Mouse (Mus musculus) large intestine, adult 2 months (tissue): ENCODE results near the gene Ppip5k2. TPM values are rescaled to one million over a fixed set of nuclear protein-coding genes. Genes with fewer than 3 reads are reported as not detected.
"Not testable (repeated sequence)": the region's sequence is repeated elsewhere in the genome, so short reads cannot be mapped to it uniquely, and the experiment has no call there.

Experiments
- DNase-seq: peaks from one replicate; pipeline ENCODE4 v3.0.0-alpha.2; 2012; ENCODE audit warnings: low read depth, low spot score
- WGBS: fragments of 180-500 bp; shearing (Covaris S2); methylation state at CpG from one replicate; pipeline ENCODE4 v1.1.7; 2018; 5-methylcytosine and 5-hydroxymethylcytosine counted together
- polyA plus RNA-seq: library from polyadenylated mRNA; depleted of rRNA; stranded (reverse); fragments of >200 nt; gene quantifications from 2 replicates; pipeline ENCODE4 v1.2.3, GENCODE M21; 2012; rRNA removed

The Ppip5k2 gene
- polyA plus RNA-seq, result 6.0 and 13.7 TPM in 2 replicates

DNA sequence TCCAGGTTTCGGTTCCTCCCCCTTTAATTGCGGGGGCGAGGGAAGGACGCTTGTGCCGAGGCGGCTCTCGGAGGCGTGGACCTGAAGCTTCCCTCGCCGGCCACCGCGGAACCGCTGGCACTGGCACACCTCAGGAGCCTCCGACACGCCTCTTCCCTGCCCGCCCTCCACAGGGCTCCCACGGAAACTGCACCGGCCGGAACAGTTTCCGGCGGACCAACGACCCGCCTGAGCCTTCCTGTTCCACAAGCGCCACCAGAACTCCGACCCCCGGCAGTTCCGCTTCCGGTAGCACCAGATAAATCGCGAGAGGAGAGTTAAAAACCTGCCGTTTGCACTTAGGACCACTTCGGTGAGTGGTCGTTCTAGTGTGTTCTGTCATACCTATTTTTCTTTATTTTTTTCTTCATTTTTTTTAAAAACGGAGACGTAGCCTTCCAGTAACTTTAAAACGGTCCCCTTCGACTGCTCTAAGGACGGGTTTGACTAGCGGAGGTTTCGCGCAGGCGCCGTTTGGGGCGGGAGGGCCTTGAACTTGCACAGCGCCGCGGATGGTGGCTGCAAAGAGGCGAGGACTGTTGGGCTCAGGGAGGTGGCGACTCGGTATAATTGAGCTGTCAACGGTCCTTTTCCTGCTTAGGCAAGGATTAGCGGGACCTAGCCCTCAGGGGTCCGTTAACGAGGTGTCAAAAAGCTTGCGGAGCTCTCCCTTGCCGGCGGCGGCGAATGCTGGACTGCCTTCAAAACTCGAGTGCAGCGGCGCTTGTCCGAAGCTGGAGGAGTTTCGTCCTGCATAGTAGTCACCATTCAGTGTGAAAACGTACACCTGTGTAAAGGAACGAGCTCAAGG is at the start of gene Ppip5k2, which contains the start of gene Gin1:
TSS of gene Ppip5k2 (minus strand) at position 508 of the 850 bp plus-strand sequence.
TSS of gene Gin1 (plus strand) at position 269 of the 850 bp plus-strand sequence.
- peak; percentile 83 for DNase-seq
- WGBS, result under 1% methylated on average over 66 of the region's 66 CpGs

DNA sequence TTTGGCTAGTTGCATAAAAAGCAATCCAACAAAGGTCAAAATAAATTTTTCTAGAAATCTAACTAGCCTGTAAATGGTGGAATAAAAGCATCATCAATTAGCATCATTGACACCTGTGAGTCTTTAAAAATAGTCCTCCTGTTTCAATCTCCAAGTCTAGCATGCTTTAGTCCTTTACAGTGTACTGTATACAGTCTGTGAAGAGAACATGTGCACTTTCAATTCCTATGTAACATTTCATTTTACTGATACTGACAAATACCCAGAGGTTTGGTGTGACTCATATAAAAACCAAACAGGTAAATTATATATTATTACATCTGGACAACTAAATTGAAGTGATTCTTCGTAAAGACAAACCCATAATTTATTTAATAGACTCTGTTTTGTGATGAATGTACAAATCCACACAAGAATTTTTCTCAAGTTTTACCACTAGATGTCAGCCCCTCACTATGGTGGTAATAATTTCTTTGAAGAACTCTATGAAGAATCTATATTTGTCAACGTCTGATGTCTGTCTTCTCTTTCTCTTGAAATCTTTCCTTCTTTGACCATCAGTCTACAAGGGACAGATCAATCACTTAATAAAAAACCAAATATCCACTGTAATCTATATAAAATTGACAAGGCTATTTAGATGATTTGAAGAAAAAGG is 39.2 kb upstream of the Ppip5k2 start:
- DNase-seq, result peak; percentile 4
- 17% methylated on average over 2 of the region's 2 CpGs for WGBS

DNA sequence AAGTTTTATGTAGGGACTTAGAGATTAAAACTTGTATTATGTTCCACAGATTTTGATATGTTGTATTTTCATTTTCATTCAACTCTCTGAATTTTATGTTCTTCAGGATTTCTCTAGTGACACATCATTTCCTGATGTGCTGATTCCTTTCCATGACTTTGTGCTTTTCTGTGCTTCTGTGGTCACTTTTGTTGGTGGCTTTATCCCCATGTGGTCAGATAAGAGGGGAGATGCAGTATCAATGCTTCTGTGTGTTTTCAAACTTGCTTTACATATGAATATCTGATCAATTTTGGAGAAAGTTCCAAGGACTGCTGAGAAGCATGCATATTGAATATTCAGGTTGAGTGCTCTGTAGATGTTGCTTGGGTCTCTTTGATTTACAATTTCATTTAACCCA is 34.3 kb upstream of the Ppip5k2 start:
- no peak for DNase-seq

DNA sequence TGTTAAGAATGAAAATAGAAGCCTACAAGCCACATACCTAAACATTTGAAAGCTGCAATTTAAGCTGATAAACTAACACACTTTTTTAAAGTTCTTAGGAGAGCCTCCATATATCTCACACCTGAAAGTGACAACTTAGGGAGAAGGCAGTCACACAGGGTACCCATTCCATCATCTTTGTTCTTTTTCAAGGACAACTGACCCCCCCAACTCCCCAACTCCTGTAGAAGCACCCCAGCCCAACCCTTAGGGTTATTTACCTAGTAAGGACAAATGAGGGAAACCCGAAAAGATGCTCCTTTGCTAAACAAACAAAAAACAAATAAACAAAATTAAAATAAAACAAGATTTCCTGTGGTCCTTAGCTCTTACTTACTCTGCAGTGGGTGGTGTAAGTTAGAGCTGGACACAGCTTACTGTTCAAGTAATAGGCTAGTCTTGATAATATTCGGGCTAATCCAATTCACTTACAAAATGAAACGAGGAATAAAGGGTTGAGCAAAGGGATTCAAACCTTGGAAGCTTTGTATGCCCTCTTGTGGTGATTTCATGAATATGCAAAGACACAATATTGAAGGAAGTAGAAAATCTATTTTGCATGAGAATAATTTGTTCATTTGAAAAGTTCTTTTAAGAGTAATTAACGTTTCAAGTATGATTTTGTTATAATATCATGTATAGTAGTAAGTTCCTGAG is 32.1 kb upstream of the Ppip5k2 start:
- 17% methylated on average over 4 of the region's 4 CpGs for WGBS
- peak; percentile 0 for DNase-seq

DNA sequence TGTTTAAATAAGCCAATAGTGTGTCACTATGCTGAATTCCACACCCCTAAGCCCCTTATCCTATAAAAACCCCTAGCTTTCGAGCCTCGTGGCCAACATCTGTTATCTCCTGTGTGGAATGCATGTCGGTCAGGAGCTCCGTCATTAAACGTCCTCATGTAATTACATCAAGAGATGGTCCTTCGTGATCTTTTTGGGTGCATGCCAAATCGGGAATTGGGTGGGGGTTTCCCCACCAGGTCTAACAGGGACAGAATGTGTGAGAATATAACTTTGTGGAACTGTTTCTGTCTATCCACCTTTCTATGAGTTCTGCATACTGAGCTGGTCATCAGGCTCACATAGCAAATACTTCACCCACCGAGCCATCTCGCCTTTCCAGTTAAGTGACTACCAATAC is 25.7 kb upstream of the Ppip5k2 start:
- DNase-seq, result no peak
- WGBS, result 71% methylated on average over 9 of the region's 9 CpGs

DNA sequence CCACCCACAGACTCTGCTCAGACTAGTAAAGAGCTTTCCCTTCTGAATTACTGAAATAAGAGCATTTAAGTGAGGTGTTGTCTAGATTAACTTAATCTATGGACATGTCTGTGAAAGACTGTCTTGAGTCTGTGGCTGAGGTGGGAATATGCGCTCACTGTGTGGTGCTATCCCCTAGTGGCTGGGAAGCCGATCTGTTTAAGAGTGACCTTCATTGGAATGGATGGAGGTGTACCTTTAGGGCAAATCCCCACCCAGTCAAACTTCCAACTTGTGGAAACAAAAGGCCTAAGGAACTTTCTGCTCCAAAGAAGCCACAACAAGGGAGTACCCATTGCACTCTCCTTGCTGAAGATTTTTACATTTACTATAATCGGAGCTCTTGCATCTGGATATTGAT is 23.9 kb upstream of the Ppip5k2 start:
- DNase-seq, result no peak
- WGBS, result 90% methylated on average over 3 of the region's 3 CpGs

DNA sequence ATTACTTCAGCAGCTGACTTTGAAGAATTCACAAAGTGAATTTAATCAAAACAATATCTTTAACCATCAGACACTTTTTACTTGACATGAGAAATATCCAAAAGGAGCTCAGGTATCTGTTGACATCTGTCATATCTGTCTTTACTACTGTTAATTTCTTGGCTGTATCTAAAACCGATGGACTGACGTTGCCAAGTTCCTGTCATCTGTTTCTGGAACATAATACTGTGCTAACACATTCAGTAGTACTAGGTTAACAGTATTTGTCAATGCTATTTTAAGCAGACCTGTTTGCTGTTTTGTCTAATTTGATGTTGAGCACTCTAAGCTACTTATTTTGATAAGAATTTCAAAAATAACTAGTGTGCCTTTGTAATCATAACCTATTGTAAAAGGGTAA is 18.3 kb upstream of the Ppip5k2 start:
- WGBS, result 89% methylated on average over 2 of the region's 2 CpGs
- no peak for DNase-seq

DNA sequence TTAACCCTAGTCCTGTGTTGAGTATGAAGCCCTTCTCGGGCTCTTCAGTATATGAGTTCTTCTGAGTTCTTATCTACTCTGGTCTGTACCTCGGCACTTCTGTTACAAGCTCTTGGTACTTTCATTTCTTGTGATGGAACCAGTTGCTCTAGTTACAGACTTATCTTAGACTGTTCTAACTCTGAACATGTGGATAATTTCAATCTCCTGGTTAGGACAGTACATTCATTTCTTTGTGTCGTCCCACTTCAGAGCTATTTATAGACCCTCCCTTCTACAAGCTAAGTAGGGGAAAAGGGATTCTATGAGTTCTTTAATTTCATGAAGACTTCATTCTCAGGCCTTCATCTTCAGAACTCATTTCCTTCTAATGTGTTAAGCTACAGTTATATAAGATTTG is 17.5 kb upstream of the Ppip5k2 start:
- no peak for DNase-seq
- 81% methylated on average over 3 of the region's 3 CpGs for WGBS

DNA sequence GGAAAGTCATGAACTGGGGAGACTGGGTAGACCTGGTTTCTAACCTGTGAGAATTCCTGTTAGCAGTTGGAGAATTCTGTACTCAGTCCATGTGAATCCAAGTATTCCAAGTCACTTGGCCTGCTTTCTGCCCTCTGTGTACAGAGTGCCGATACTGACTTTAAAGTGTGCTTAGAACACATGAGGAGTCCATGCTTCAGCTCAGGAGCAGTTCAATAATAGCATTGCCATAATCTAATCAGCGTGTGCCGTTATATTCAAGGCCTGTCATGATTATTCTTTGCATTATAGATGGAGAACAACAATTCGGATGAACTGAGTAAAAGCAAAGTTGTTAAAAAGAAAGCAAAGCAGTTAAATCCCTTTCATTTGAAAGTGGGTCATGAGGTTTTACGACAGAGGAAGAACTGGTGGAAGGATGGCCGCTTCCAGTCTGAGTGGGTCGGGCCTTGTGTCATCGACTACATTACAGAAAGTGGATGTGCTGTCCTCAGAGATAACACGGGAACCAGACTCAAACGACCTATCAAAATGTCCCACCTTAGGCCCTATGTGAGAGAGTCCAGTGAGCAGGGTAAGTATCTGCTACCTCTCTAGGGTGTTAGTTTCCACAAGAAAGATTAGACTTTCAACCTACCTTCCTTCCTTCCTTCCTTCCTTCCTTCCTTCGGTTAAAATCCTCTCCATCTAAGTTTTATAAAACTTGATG is 15.6 kb upstream of the Ppip5k2 start:
- no peak for DNase-seq
- 83% methylated on average over 11 of the region's 11 CpGs for WGBS

DNA sequence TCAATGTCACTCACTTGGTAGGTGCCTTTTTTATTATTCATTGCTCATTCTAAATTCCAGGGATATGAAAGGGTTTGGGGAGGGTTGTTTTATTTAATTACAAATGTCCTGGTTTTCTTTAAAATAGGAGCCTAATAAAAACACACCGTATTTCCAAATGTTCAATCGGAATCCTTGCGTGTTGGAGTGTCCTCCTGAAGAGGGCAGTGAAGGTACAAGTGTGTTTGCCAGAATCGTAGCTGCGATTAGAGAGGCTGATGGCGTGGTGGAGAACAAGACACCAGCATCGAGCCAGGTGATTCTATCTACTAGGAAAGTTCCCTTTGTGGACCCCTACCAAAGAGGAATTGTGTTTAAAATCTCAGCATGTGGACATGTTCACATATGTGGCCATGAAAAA is 14.7 kb upstream of the Ppip5k2 start:
- WGBS, result 74% methylated on average over 7 of the region's 7 CpGs
- DNase-seq, result no peak

DNA sequence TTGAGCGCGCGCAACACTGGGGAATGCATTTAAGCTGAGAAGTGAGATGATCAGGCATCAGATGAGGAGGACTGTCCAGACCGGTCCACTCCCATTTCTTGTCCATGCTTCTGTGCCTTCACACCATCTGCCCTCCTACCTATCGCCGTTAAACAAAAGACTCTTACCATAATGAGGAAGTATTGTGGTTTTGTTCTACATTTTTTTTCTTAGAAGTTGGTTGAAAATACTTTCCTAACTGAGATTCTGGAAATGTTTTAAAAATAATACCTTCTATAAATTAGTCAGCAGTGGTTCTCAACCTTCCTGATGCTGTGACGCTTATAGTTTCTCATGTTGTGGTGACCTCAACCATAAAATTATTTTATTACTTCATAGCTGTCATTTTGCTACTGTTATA is 11.5 kb upstream of the Ppip5k2 start:
- 88% methylated on average over 7 of the region's 7 CpGs for WGBS

DNA sequence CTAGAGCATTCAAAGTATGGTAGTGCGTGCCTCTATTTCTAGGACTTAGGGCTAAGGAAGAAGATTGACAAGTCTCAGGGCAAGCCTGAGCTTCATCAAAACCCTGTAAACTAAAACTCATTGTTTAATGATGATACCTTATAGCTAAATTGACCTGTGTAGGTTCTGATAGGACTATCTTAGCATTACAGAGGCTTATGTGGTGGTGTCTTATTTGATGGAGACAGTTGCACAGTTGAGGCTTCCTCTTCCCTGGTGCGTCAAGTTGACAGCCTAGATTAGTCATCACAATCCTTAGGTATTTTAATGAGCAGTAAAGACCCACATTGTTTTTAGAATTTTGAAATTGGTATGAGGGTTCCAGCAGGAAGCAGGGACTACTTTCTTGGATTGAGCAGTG is 3.8 kb upstream of the Ppip5k2 start:
- DNase-seq, result no peak
- WGBS, result 93% methylated on average over 2 of the region's 2 CpGs

More for the DNA sequence above, 11.5 kb upstream of the Ppip5k2 start:
- no peak for DNase-seq

DNA sequence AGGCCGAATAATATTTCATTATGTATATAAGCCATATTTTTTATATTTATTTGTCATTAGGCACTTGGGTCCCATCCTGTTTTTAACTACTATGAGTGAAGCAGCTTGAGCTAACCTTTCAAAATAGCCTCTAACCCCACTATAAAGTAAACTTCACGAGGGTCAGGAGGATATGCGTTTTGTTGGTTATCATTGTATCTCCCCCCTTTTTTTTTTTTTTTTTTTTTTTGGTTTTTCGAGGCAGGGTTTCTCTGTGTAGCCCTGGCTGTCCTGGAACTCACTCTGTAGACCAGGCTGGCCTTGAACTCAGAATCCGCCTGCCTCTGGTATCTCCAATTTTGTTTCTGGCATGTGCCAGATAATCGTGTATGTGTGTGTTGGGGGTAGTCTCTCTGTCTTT is 3.2 kb upstream of the Ppip5k2 start:
- 85% methylated on average over 6 of the region's 6 CpGs for whole genome bisulfite sequencing
- DNase-seq, result no peak

DNA sequence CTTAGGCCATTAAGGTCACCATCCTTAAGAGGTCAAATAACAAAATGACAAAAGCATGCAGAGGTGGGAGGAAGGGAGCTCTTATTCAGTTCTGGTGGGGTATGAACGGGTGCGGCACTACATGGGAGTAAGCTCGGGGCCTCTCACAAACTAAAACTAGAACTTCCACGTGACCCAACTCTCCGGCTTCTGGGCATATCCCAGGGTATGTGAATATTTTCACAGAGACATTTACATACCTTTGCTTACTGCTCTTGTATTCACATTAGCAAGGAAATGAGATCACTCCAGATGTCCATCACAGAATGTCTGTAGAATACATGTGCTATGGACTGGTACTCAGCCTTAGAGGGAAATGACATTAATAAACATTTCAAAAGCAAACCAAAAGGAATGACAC is 1.5 kb upstream of the Ppip5k2 start:
- no peak for DNase-seq
- WGBS, result 94% methylated on average over 5 of the region's 5 CpGs

DNA sequence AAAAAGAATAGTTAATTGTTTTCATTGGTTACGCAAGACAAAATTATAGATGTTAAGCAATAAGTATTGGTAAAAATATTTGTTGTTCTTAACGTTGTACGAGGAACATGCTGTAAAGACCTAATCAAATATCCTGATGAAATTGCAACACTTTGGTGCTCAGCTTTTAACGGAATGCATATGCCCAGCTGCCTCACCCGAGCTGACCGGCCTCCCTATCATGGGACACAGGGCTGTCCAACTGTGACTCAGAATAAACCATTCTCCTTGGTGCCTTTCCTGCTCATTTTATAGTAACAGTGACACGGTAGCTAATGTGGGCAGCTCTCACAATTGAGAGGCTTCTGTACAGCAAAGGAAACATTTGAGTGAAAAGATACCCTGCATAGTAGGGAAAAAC is 907 bp upstream of the Ppip5k2 start:
- no peak for DNase-seq
- WGBS, result 25% methylated on average over 7 of the region's 7 CpGs

DNA sequence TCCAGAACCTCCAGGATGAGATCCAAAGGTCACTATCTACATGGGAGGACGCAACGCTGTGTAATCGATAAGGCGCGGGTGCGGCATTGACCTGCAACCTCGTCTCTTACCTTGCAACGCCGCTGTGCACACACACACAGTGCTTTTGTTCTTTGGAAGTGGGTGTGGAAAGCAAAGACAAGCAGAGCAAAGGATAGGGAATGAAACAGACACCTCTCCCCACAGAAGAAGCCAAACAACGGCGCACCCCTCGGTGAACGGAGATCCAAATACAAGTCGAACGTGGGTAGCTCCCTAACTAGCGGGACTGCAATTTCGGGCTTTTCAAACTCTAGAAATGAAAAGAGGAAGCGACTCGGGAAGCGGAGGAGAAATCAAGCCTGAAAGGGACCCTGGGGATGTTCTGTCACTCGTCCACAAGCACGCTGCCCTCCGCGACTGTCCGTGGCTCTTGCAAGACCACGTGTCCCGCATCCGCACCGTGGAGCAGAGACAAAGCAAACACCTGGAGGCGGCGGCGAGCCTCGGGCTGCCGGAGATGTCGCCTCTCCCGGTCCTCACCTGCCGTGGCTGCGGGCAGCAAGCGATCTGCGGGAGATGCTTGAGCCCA is 812 bp downstream of the Ppip5k2 start:
- DNase-seq, result peak; percentile 53
- under 1% methylated on average over 40 of the region's 40 CpGs for WGBS

DNA sequence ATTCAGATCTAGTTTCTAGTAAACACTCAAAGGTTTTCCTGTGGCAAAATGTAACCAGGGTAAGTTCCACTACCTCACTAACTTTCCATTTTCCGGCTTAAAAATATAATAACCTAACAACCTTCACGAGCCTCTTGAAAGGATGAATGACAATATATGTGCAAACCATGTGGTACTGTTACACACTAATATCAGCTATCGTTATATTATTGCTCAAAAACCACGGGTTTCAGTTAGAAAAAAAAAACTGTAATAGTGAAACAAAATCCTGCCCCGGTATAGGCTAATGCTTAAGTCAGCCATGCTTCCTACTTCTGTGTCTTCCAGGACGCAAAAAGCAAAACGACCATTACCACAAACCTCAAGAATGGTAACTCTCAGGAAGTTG is 1.3 kb downstream of the Ppip5k2 start:
- WGBS, result 2% methylated on average over 7 of the region's 7 CpGs
- DNase-seq, result no peak

DNA sequence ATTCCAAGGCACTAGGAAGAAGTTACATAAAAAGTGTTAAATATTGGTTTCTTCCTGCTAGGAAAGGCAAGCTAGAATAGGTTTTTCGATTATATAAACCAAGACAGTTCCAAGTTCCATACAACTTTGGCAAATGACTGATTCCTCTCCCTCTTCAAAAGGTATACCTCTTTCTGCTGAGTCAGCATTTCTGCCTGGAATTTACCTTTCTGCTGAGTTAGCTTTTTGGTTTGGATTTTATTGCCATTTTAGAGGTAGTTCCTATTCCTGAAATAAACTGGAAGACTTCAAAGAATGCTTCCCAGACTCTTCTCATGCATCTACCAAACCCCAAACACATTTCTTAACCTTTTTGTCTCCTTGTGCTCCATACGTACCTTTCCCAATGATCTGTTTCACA is 2.1 kb downstream of the Ppip5k2 start:
- 65% methylated on average over 2 of the region's 2 CpGs for WGBS
- DNase-seq, result no peak

DNA sequence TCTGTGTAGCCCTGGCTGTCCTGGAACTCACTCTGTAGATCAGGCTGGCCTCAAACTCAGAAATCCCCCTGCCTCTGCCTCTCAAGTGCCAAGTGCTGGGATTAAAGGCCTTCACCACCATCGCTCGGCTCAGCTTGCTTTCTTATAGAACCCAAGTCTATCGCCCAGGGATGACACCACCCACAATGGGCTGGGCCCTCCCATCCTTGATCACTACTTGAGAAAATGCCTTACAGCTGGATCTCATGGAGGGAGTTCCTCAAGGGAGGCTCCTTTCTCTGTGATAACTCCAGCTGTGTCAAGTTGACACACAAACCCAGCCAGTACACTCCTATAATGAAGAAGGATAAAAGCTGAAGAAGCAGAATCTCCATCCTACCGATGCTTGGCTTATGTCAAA is 4.5 kb downstream of the Ppip5k2 start:
- WGBS, result 43% methylated on average over 4 of the region's 4 CpGs
- not testable (repeated sequence) for DNase-seq

DNA sequence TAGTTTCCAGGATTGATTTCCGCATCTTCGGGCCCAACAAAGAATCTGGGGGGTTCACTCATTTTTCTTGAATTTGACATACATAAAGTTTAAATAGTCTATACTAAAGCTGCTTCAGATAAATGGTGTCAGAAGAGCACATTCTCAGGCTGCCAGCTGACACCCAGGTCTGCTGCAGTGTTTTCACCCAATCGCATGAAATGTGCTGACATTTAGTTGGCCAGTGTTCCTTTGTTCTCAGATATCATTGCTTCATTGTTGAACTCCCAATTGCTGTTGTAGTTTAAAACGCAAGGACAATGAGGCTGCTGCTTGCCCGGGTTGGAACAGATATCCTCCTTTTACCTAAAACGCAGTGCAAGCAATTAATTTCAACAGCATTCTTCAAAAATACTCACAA is 8.7 kb downstream of the Ppip5k2 start:
- no peak for DNase-seq
- 87% methylated on average over 6 of the region's 6 CpGs for WGBS
